Mouse (Mus musculus) hindbrain, postnatal 0 days (tissue): ENCODE results near the gene Rorb. TPM values are rescaled to one million over a fixed set of nuclear protein-coding genes. Genes with fewer than 3 reads are reported as not detected.
A peak's percentile ranks its signal among the peaks of the same experiment; 100 is the strongest.

Experiments
- ATAC-seq: fragments of 200-750 bp; cut with Nextera tagmentation; 2 replicates; pipeline ENCODE4 v1.8.0; 2017; ENCODE audit warnings: mild to moderate bottlenecking, moderate TSS enrichment, moderate library complexity
- DNase-seq: peaks from one replicate; pipeline ENCODE4 v3.0.0-alpha.2; 2015; ENCODE audit warnings: low spot score
- H3K27ac ChIP-seq: fragments of 300-500 bp; sonication (generic); 2 replicates; pipeline ENCODE4 v1.5.1; 2014; ENCODE audit warnings: mild to moderate bottlenecking
- H3K27me3 ChIP-seq: fragments of 300-500 bp; sonication (generic); 2 replicates; pipeline ENCODE4 v1.6.1; 2014; ENCODE audit warnings: low read length, mixed read lengths; ENCODE audit not compliant: insufficient read depth
- H3K36me3 ChIP-seq: fragments of 300-500 bp; sonication (generic); 2 replicates; pipeline ENCODE4 v1.6.1; 2014; ENCODE audit warnings: low read length, mixed read lengths; ENCODE audit not compliant: insufficient read depth
- H3K4me1 ChIP-seq: fragments of 300-500 bp; sonication (generic); 2 replicates; pipeline ENCODE4 v1.6.1; 2014; ENCODE audit warnings: antibody characterized with exemption, low read length, mixed read lengths; ENCODE audit not compliant: insufficient read depth
- H3K4me2 ChIP-seq: fragments of 300-500 bp; sonication (generic); 2 replicates; pipeline ENCODE4 v1.6.1; 2014; ENCODE audit warnings: low read depth, mild to moderate bottlenecking, low read length, moderate library complexity, mixed read lengths
- H3K4me3 ChIP-seq: fragments of 300-500 bp; sonication (generic); 2 replicates; pipeline ENCODE4 v1.5.1; 2014; ENCODE audit warnings: low read length
- H3K9ac ChIP-seq: fragments of 300-500 bp; sonication (generic); replicated peaks from 2 replicates; pipeline ENCODE4 v1.6.1; 2014; ENCODE audit warnings: mild to moderate bottlenecking, low read length, moderate library complexity, mixed read lengths
- H3K9me3 ChIP-seq: fragments of 300-500 bp; sonication (generic); 2 replicates; pipeline ENCODE4 v1.6.1; 2016; ENCODE audit warnings: low read length, mixed read lengths
- CTCF ChIP-seq: IDR thresholded peaks from 2 replicates; pipeline ENCODE4 v1.5.1; 2016; ENCODE audit warnings: antibody characterized with exemption, control low read depth, low read depth
- WGBS: fragments of 180-500 bp; shearing (Covaris S2); extraction: QIAGEN DNeasy Blood & Tissue Kit; methylation state at CpG from one replicate; pipeline ENCODE4 v1.1.7; 2014; 5-methylcytosine and 5-hydroxymethylcytosine counted together
- polyA plus RNA-seq: library from polyadenylated mRNA; unstranded; fragments of >200 nt; fragmentation: Nextera tagmentation; extraction: Ambion mirVana; gene quantifications from 2 replicates; pipeline ENCODE4 v1.2.1, GENCODE M21; 2015
- total RNA-seq: library from RNA; depleted of rRNA; stranded (reverse); fragments of >200 nt; gene quantifications from 2 replicates; pipeline ENCODE4 v1.2.3, GENCODE M21; 2014

The Rorb gene
- total and polyA plus RNA-seq, 2 experiments from 2014 or later: 9.0 to 9.4 TPM

- no peak overlapping the region for H3K4me3 ChIP-seq
- H3K9ac ChIP-seq: no peak overlapping the region
- WGBS: 59% methylated on average over 8 of the region's 8 CpGs
- H3K27ac ChIP-seq: no peak overlapping the region
- no peak for TF ChIP-seq CTCF
- H3K9me3 ChIP-seq: no peaks in the 10 kb centered on the region
- H3K27me3 ChIP-seq: no peaks in the 10 kb centered on the region
- H3K4me1 ChIP-seq: no peaks in the 10 kb centered on the region
- no peaks in the 10 kb centered on the region for H3K36me3 ChIP-seq
- H3K4me2 ChIP-seq: no peak overlapping the region
- no peak for ATAC-seq
- DNase-seq: no peak
Measured at GRCm38 (mm10) chr19:19077880-19078279, 33.1 kb downstream of the Rorb start.

- no peaks in the 10 kb centered on the region for H3K27me3 ChIP-seq
- no peak for DNase-seq
- no peak for TF ChIP-seq CTCF
- WGBS: 70% methylated on average over 6 of the region's 6 CpGs
- no peaks in the 10 kb centered on the region for H3K4me1 ChIP-seq
- H3K9me3 ChIP-seq: no peaks in the 10 kb centered on the region
- no peaks in the 10 kb centered on the region for H3K36me3 ChIP-seq
- H3K4me2 ChIP-seq: no peak overlapping the region
- ATAC-seq: no peak
- no peak overlapping the region for H3K27ac ChIP-seq
- H3K4me3 ChIP-seq: no peak overlapping the region
- H3K9ac ChIP-seq: no peak overlapping the region
Measured at GRCm38 (mm10) chr19:19074756-19075155, 36.2 kb downstream of the Rorb start.

GRCm38 (mm10) chr19:19058710-19059398 lies 52.1 kb downstream of the Rorb start:
- H3K4me2 ChIP-seq: peak overlapping the region; percentile 28
- H3K9me3 ChIP-seq: no peaks in the 10 kb centered on the region
- H3K4me3 ChIP-seq: no peak overlapping the region
- no peaks in the 10 kb centered on the region; the same call in 1 of the 2 replicates for H3K4me1 ChIP-seq
- no peaks in the 10 kb centered on the region for H3K36me3 ChIP-seq
- ATAC-seq (peak; percentile 55; the same call in 1 of the 2 replicates), DNase-seq (peak; percentile 42)
- TF ChIP-seq CTCF: no peak
- WGBS: 44% methylated on average over 10 of the region's 10 CpGs
- no peaks in the 10 kb centered on the region for H3K27me3 ChIP-seq
- H3K27ac ChIP-seq: peak overlapping the region; percentile 20; the same call in 1 of the 2 replicates
- H3K9ac ChIP-seq: no peak overlapping the region

- ATAC-seq: no peak
- Histone ChIP-seq H3K9ac (no peak overlapping the region), H3K27ac (no peak overlapping the region), H3K4me3 (no peak overlapping the region), H3K4me2 (peak overlapping the region; percentile 28), H3K9me3 (no peaks in the 10 kb centered on the region), H3K36me3 (no peaks in the 10 kb centered on the region), H3K4me1 (no peaks in the 10 kb centered on the region; the same call in 1 of the 2 replicates), H3K27me3 (no peaks in the 10 kb centered on the region)
- TF ChIP-seq CTCF: no peak
- WGBS: 62% methylated on average over 8 of the region's 8 CpGs
- peak; percentile 7 for DNase-seq
Measured at GRCm38 (mm10) chr19:19058201-19058600, 52.8 kb downstream of the Rorb start.

GRCm38 (mm10) chr19:19043138-19043537 lies 67.9 kb downstream of the Rorb start:
- no peaks in the 10 kb centered on the region for H3K9me3 ChIP-seq
- no peaks in the 10 kb centered on the region for H3K27me3 ChIP-seq
- H3K36me3 ChIP-seq: no peaks in the 10 kb centered on the region
- no peak overlapping the region for H3K4me2 ChIP-seq
- no peaks in the 10 kb centered on the region for H3K4me1 ChIP-seq
- TF ChIP-seq CTCF: peak; percentile 69
- WGBS: 37% methylated on average over 2 of the region's 2 CpGs
- H3K9ac ChIP-seq: no peak overlapping the region
- no peak overlapping the region for H3K27ac ChIP-seq
- DNase-seq (peak; percentile 63), ATAC-seq (no peak)
- no peak overlapping the region for H3K4me3 ChIP-seq

GRCm38 (mm10) chr19:19040800-19041199 lies 70.2 kb downstream of the Rorb start:
- H3K4me1 ChIP-seq: no peaks in the 10 kb centered on the region
- H3K9ac ChIP-seq: no peak overlapping the region
- WGBS: 63% methylated on average over 2 of the region's 2 CpGs
- ATAC-seq: no peak
- no peaks in the 10 kb centered on the region for H3K9me3 ChIP-seq
- no peak for TF ChIP-seq CTCF
- no peaks in the 10 kb centered on the region for H3K36me3 ChIP-seq
- DNase-seq: no peak
- no peak overlapping the region for H3K4me3 ChIP-seq
- no peak overlapping the region for H3K27ac ChIP-seq
- H3K27me3 ChIP-seq: no peaks in the 10 kb centered on the region
- no peak overlapping the region for H3K4me2 ChIP-seq

- no peak overlapping the region for H3K9ac ChIP-seq
- no peak for ATAC-seq
- H3K27me3 ChIP-seq: no peaks in the 10 kb centered on the region
- H3K36me3 ChIP-seq: no peaks in the 10 kb centered on the region
- no peaks in the 10 kb centered on the region for H3K9me3 ChIP-seq
- H3K27ac ChIP-seq: no peak overlapping the region
- DNase-seq: no peak
- WGBS: 80% methylated on average over 5 of the region's 5 CpGs
- H3K4me1 ChIP-seq: no peaks in the 10 kb centered on the region
- H3K4me3 ChIP-seq: no peak overlapping the region
- TF ChIP-seq CTCF: no peak
- no peak overlapping the region for H3K4me2 ChIP-seq
Measured at GRCm38 (mm10) chr19:19034482-19035315, 76.3 kb downstream of the Rorb start.
